Mouse (Mus musculus): ENCODE measurements around the gene 9430015G10Rik. TPM values are rescaled to one million over a fixed set of nuclear protein-coding genes. Genes with fewer than 3 reads are reported as not detected.
"Not testable (repeated sequence)": the region's sequence is repeated elsewhere in the genome, so short reads cannot be mapped to it uniquely, and the experiment has no call there.

Gene 9430015G10Rik
- polyA plus RNA-seq, 1 experiment from 2014 or later: 29.0 TPM

DNA sequence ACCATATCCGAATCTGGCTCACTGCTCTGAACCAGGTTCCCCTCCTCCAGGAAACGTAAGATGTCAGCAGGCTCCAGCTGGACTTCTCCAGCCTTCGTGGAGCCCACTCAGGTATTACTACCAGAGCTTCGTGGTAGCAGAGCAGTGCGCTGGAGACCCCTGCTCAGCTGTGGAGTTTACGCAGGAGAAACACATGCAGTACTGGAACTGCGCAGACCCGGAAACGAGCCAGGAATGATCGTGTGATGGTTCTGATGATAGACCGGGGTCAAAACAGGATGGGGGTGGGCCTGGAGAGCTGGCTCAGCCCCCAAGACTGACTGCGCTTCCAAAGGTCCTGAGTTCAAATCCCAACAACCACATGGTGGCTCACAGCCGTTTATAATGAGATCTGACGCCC is 26.0 kb downstream of the 9430015G10Rik start:
- WGBS: 94% methylated on average over 14 of the region's 14 CpGs
- no peak overlapping the region for H3K27ac ChIP-seq (ENCODE audit: low read depth, low read length)
- H3K4me3 ChIP-seq (ENCODE audit: low read depth, low read length): no peak overlapping the region
- no peak overlapping the region for H3K4me2 ChIP-seq (ENCODE audit: low read length)
- H3K9me3 ChIP-seq (replicated peaks; ENCODE audit: control insufficient read depth, low read length): no peaks in the 10 kb centered on the region
- no peaks in the 10 kb centered on the region for H3K36me3 ChIP-seq (ENCODE audit: control insufficient read depth, insufficient read depth, low read length)
- H3K9ac ChIP-seq (ENCODE audit: low read length): no peak overlapping the region
- DNase-seq (ENCODE audit: low spot score) (no peak), ATAC-seq (no peak)
- no peaks in the 10 kb centered on the region for H3K27me3 ChIP-seq (replicated peaks; ENCODE audit: control insufficient read depth, insufficient read depth, low read length)
- no peaks in the 10 kb centered on the region for H3K4me1 ChIP-seq (ENCODE audit: control insufficient read depth, insufficient read depth, low read length)

DNA sequence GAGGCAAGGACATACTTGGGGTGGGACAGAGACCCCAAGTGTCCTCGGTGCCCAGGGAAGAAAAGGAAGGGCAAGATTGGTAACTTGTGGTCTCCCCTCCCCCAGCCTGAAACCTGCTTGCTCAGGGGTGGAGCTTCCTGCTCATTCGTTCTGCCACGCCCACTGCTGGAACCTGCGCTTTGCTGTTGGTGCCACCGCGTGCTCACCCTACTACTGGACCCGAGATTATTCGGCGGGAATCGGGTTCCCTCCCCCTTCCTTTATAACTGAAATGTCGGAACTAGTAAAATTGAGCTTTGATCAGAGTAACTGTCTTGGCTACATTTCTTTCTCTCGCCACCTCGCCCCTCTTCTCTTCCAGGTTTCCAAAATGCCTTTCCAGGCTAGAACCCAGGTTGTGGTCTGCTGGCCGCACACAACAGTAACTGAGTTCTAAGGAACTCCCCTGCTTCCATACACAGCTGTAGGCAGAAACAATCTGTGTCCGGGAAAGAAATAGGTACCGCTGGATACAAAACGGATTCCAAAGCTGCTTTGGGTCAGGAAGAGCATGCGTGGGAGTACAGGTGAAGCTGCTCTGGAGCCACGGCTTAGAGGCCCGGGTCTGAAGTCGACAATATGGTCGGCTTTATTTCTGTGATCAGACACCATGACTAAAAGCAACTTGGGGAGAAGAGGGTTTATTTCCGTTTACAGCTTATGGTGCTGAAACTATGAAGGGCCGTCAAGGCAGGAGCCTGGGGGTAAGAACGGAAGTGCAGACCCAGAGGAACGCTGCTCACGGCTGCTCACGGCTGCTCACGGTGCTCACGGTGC is 26.7 kb downstream of the 9430015G10Rik start:
- H3K4me1 ChIP-seq (ENCODE audit: control insufficient read depth, insufficient read depth, low read length): no peaks in the 10 kb centered on the region
- no peak overlapping the region for H3K27ac ChIP-seq (ENCODE audit: low read depth, low read length)
- H3K9me3 ChIP-seq (replicated peaks; ENCODE audit: control insufficient read depth, low read length): no peaks in the 10 kb centered on the region
- H3K9ac ChIP-seq (ENCODE audit: low read length): no peak overlapping the region
- no peak overlapping the region for H3K4me3 ChIP-seq (ENCODE audit: low read depth, low read length)
- ATAC-seq (no peak), DNase-seq (ENCODE audit: low spot score) (no peak)
- 91% methylated on average over 30 of the region's 30 CpGs for WGBS
- H3K4me2 ChIP-seq (ENCODE audit: low read length): no peak overlapping the region
- no peaks in the 10 kb centered on the region for H3K36me3 ChIP-seq (ENCODE audit: control insufficient read depth, insufficient read depth, low read length)
- no peaks in the 10 kb centered on the region for H3K27me3 ChIP-seq (replicated peaks; ENCODE audit: control insufficient read depth, insufficient read depth, low read length)

DNA sequence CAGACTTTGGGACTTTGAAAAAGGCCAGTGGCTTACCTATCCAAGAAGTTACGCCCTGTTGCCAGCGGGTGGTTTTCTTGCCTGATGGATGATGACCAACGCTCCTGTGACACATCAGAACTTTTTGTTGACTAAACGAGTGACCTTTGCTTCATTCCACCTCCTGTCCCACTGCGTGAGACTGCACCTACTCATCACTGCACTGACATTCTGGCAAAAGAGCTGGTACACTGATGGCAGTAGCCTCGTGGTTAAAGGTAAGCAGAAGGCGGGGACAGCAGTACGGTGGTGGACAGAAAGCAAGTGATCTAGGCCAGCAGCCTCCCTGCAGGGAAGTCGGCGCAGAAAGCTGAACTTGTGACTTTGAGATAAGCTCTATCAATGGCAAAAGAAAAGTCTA is 41.1 kb downstream of the 9430015G10Rik start:
- ATAC-seq: not testable (repeated sequence)

DNA sequence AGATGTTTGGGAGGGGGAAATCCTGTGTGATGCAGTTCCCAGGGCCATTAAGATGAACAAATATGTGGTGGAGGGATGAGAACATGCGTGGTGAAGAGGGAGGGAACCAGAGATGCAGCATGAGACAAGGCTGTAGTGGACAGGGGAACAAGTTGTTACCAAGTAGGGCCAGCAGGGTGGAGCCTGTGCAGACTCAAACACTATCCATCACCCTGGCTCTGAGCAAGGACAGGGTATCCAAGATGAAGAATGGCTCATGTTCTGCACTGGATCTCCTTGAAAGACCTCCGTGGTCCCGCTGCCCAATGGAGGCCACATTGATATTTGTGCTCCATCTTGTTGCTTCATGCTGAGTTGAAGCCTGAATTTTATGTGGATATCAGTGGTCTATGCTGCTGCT is 45.0 kb downstream of the 9430015G10Rik start:
- no peak for DNase-seq (ENCODE audit: low spot score)
- 97% methylated on average over 3 of the region's 3 CpGs for WGBS

More for the DNA sequence above, 41.1 kb downstream of the 9430015G10Rik start:
- H3K9me3 ChIP-seq (replicated peaks; ENCODE audit: control insufficient read depth, low read length); H3K9ac ChIP-seq (ENCODE audit: low read length); H3K4me1 ChIP-seq (ENCODE audit: control insufficient read depth, insufficient read depth, low read length); H3K27me3 ChIP-seq (replicated peaks; ENCODE audit: control insufficient read depth, insufficient read depth, low read length); H3K4me3 ChIP-seq (ENCODE audit: low read depth, low read length); H3K27ac ChIP-seq (ENCODE audit: low read depth, low read length); H3K4me2 ChIP-seq (ENCODE audit: low read length); H3K36me3 ChIP-seq (ENCODE audit: control insufficient read depth, insufficient read depth, low read length); DNase-seq (ENCODE audit: low spot score): not testable (repeated sequence)
- WGBS: 89% methylated on average over 10 of the region's 10 CpGs

GRCm38 (mm10) chr4:156166477-156166876 is 56.7 kb downstream of the 9430015G10Rik start:
- 89% methylated on average over 9 of the region's 9 CpGs for WGBS
- no peak overlapping the region for H3K4me3 ChIP-seq (ENCODE audit: low read depth, low read length)
- ATAC-seq (no peak), DNase-seq (ENCODE audit: low spot score) (no peak)
- H3K4me1 ChIP-seq (ENCODE audit: control insufficient read depth, insufficient read depth, low read length): no peaks in the 10 kb centered on the region
- no peak overlapping the region for H3K27ac ChIP-seq (ENCODE audit: low read depth, low read length)
- H3K36me3 ChIP-seq (ENCODE audit: control insufficient read depth, insufficient read depth, low read length): peaks cover 91% of the 10 kb centered on the region
- H3K9ac ChIP-seq (ENCODE audit: low read length): no peak overlapping the region
- H3K9me3 ChIP-seq (replicated peaks; ENCODE audit: control insufficient read depth, low read length): peaks cover 5% of the 10 kb centered on the region; the same call in 1 of the 2 replicates
- H3K4me2 ChIP-seq (ENCODE audit: low read length): no peak overlapping the region
- H3K27me3 ChIP-seq (replicated peaks; ENCODE audit: control insufficient read depth, insufficient read depth, low read length): no peaks in the 10 kb centered on the region

More for the DNA sequence above, 45.0 kb downstream of the 9430015G10Rik start:
- Histone ChIP-seq H3K27me3 (replicated peaks; ENCODE audit: control insufficient read depth, insufficient read depth, low read length) (no peaks in the 10 kb centered on the region), H3K4me1 (ENCODE audit: control insufficient read depth, insufficient read depth, low read length) (no peaks in the 10 kb centered on the region), H3K9me3 (replicated peaks; ENCODE audit: control insufficient read depth, low read length) (no peaks in the 10 kb centered on the region; the same call in 1 of the 2 replicates), H3K36me3 (ENCODE audit: control insufficient read depth, insufficient read depth, low read length) (no peaks in the 10 kb centered on the region), H3K9ac (ENCODE audit: low read length) (no peak overlapping the region), H3K4me2 (ENCODE audit: low read length) (no peak overlapping the region), H3K4me3 (ENCODE audit: low read depth, low read length) (no peak overlapping the region), H3K27ac (ENCODE audit: low read depth, low read length) (no peak overlapping the region)
- ATAC-seq: no peak

GRCm38 (mm10) chr4:156168611-156169010 is 58.8 kb downstream of the 9430015G10Rik start:
- no peaks in the 10 kb centered on the region for H3K4me1 ChIP-seq (ENCODE audit: control insufficient read depth, insufficient read depth, low read length)
- no peak overlapping the region for H3K27ac ChIP-seq (ENCODE audit: low read depth, low read length)
- WGBS: 92% methylated on average over 8 of the region's 8 CpGs
- no peak overlapping the region for H3K4me2 ChIP-seq (ENCODE audit: low read length)
- ATAC-seq (no peak), DNase-seq (ENCODE audit: low spot score) (no peak)
- peaks cover 97% of the 10 kb centered on the region for H3K36me3 ChIP-seq (ENCODE audit: control insufficient read depth, insufficient read depth, low read length)
- no peak overlapping the region for H3K4me3 ChIP-seq (ENCODE audit: low read depth, low read length)
- no peaks in the 10 kb centered on the region for H3K27me3 ChIP-seq (replicated peaks; ENCODE audit: control insufficient read depth, insufficient read depth, low read length)
- no peaks in the 10 kb centered on the region for H3K9me3 ChIP-seq (replicated peaks; ENCODE audit: control insufficient read depth, low read length)
- H3K9ac ChIP-seq (ENCODE audit: low read length): no peak overlapping the region

DNA sequence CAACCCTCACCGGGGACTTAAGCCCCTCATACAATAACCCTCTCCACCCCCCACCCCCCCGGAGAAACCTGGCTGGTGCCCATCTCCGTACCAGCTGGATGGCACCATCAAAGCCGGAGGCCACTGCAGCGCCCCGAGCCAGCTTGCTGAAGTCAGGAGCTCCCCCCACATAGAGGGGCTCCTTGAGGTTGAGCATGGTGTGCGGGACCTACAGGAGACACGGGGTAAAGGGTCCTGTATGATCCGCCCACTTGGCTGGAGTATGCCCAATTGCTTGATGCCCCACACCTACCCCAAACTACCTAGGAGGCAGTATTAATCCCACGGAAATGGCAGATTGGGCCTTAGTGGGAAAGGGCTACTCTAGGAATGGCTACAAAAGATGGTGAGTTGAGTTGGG is 59.3 kb downstream of the 9430015G10Rik start:
- H3K27ac ChIP-seq (ENCODE audit: low read depth, low read length): no peak overlapping the region
- no peak for ATAC-seq
- H3K4me2 ChIP-seq (ENCODE audit: low read length): no peak overlapping the region
- peaks cover 99% of the 10 kb centered on the region for H3K36me3 ChIP-seq (ENCODE audit: control insufficient read depth, insufficient read depth, low read length)
- no peaks in the 10 kb centered on the region for H3K9me3 ChIP-seq (replicated peaks; ENCODE audit: control insufficient read depth, low read length)
- no peak overlapping the region for H3K9ac ChIP-seq (ENCODE audit: low read length)
- no peak for DNase-seq (ENCODE audit: low spot score)
- no peak overlapping the region for H3K4me3 ChIP-seq (ENCODE audit: low read depth, low read length)
- H3K27me3 ChIP-seq (replicated peaks; ENCODE audit: control insufficient read depth, insufficient read depth, low read length): no peaks in the 10 kb centered on the region
- no peaks in the 10 kb centered on the region for H3K4me1 ChIP-seq (ENCODE audit: control insufficient read depth, insufficient read depth, low read length)
- 95% methylated on average over 10 of the region's 10 CpGs for WGBS

DNA sequence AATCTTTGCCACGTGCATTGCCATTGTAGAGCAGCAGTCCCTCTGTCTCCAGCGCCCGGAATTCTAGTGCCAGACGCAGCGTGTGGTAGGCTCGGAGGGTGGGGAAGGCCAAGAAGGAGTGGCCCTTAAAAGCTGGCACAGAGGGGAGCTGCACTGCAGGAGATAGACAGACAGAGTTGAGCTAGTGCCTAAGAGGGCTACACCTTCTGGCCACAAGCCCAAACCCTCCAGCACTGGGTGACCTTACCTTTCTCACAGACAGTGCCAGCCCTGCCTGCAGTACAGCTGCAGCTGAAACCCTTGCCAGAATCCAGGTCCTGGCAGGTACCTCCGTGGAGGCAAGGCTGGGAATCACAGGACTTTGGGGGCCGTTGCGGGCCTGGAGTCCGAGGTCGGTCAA is 62.0 kb downstream of the 9430015G10Rik start:
- DNase-seq (ENCODE audit: low spot score) (no peak), ATAC-seq (no peak)
- Histone ChIP-seq H3K4me2 (ENCODE audit: low read length) (no peak overlapping the region), H3K4me1 (ENCODE audit: control insufficient read depth, insufficient read depth, low read length) (no peaks in the 10 kb centered on the region), H3K9me3 (replicated peaks; ENCODE audit: control insufficient read depth, low read length) (no peaks in the 10 kb centered on the region), H3K27me3 (replicated peaks; ENCODE audit: control insufficient read depth, insufficient read depth, low read length) (no peaks in the 10 kb centered on the region), H3K27ac (ENCODE audit: low read depth, low read length) (no peak overlapping the region), H3K36me3 (ENCODE audit: control insufficient read depth, insufficient read depth, low read length) (peaks cover 100% of the 10 kb centered on the region), H3K4me3 (ENCODE audit: low read depth, low read length) (no peak overlapping the region), H3K9ac (ENCODE audit: low read length) (no peak overlapping the region)
- whole genome bisulfite sequencing: 96% methylated on average over 11 of the region's 11 CpGs
